Mouse (Mus musculus) kidney, adult 2 months (tissue): ENCODE results near the gene BC107364. TPM values are rescaled to one million over a fixed set of nuclear protein-coding genes. Genes with fewer than 3 reads are reported as not detected.
"Not testable (repeated sequence)": the region's sequence is repeated elsewhere in the genome, so short reads cannot be mapped to it uniquely, and the experiment has no call there.

Experiments used
- DNase-seq: peaks from one replicate; pipeline ENCODE4 v3.0.0; 2021
- H3K27ac ChIP-seq: fragments of 200-500 bp; 2 replicates; pipeline ENCODE4 v1.5.1; 2012; ENCODE audit warnings: low read depth, low read length, control low read depth, inconsistent platforms; ENCODE audit not compliant: insufficient read depth
- H3K27me3 ChIP-seq: fragments of 200-500 bp; replicated peaks from 2 replicates; pipeline ENCODE4 v1.6.1; 2012; ENCODE audit warnings: mild to moderate bottlenecking, moderate library complexity, low read length, inconsistent platforms; ENCODE audit not compliant: control insufficient read depth, insufficient read depth
- H3K36me3 ChIP-seq: fragments of 200-500 bp; 2 replicates; pipeline ENCODE4 v1.6.1; 2012; ENCODE audit warnings: mild to moderate bottlenecking, moderate library complexity, low read length, inconsistent platforms; ENCODE audit not compliant: control insufficient read depth, insufficient read depth
- H3K4me1 ChIP-seq: fragments of 200-500 bp; 2 replicates; pipeline ENCODE4 v1.6.1; 2011; ENCODE audit warnings: low read length; ENCODE audit not compliant: control insufficient read depth, insufficient read depth
- H3K4me3 ChIP-seq: fragments of 200-500 bp; 2 replicates; pipeline ENCODE4 v1.5.1; 2011; ENCODE audit warnings: mild to moderate bottlenecking, low read depth, low read length, control low read depth; ENCODE audit not compliant: insufficient read depth
- CTCF ChIP-seq: fragments of 200-500 bp; conservative IDR thresholded peaks from 2 replicates; pipeline ENCODE4 v1.5.1; 2011; ENCODE audit warnings: low read depth, mild to moderate bottlenecking, control low read depth, low read length, moderate library complexity, mixed read lengths; ENCODE audit not compliant: insufficient read depth, insufficient read length
- POLR2A ChIP-seq: fragments of 200-500 bp; IDR thresholded peaks from one replicate; pipeline ENCODE4 v1.6.1; 2011; ENCODE audit warnings: low read depth, low read length, control low read depth
- WGBS: fragments of 180-500 bp; shearing (Covaris S2); methylation state at CpG from one replicate; pipeline ENCODE4 v1.1.7; 2018; 5-methylcytosine and 5-hydroxymethylcytosine counted together
- polyA plus RNA-seq: library from polyadenylated mRNA; depleted of rRNA; stranded (reverse); fragments of >200 nt; gene quantifications from 2 replicates; pipeline ENCODE4 v1.2.3, GENCODE M21; 2012

The BC107364 gene
- polyA plus RNA-seq, 1 experiment, result 0.14 TPM

GRCm38 (mm10) chr3:96427761-96428462 lies 24.2 kb downstream of the BC107364 start:
- Histone ChIP-seq H3K27ac (no peak overlapping the region), H3K27me3 (no peaks in the 10 kb centered on the region), H3K4me1 (no peaks in the 10 kb centered on the region), H3K4me3 (no peak overlapping the region), H3K36me3 (no peaks in the 10 kb centered on the region)
- WGBS, result 11% methylated on average over 16 of the region's 16 CpGs
- TF ChIP-seq POLR2A (no peak), CTCF (0 out of 2 replicates have a peak, but pooled peaks have one; percentile 14)
- DNase-seq, result peak; percentile 25

- no peaks in the 10 kb centered on the region for H3K36me3 ChIP-seq
- H3K27me3 ChIP-seq, result no peaks in the 10 kb centered on the region
- 31% methylated on average over 4 of the region's 4 CpGs for WGBS
- no peaks in the 10 kb centered on the region for H3K4me1 ChIP-seq
- TF ChIP-seq CTCF (no peak), POLR2A (no peak)
- H3K4me3 ChIP-seq, result no peak overlapping the region
- H3K27ac ChIP-seq, result no peak overlapping the region
- no peak for DNase-seq
Observed at GRCm38 (mm10) chr3:96427311-96427710, 24.8 kb downstream of the BC107364 start.

GRCm38 (mm10) chr3:96426268-96426667 lies 25.8 kb downstream of the BC107364 start:
- Histone ChIP-seq H3K27ac (no peak overlapping the region), H3K4me3 (no peak overlapping the region), H3K36me3 (no peaks in the 10 kb centered on the region), H3K4me1 (no peaks in the 10 kb centered on the region), H3K27me3 (0 out of 2 replicates have a peak, but pooled peaks cover 2% of the 10 kb centered on the region)
- WGBS, result 82% methylated on average over 4 of the region's 4 CpGs
- DNase-seq, result no peak
- TF ChIP-seq POLR2A (no peak), CTCF (no peak)

GRCm38 (mm10) chr3:96424447-96424846 lies 27.7 kb downstream of the BC107364 start:
- not testable (repeated sequence) for H3K27me3 ChIP-seq, H3K36me3 ChIP-seq

GRCm38 (mm10) chr3:96423889-96424288 lies 28.2 kb downstream of the BC107364 start:
- Histone ChIP-seq H3K36me3 (no peaks in the 10 kb centered on the region), H3K4me3 (no peak overlapping the region), H3K27me3 (0 out of 2 replicates have a peak, but pooled peaks cover 2% of the 10 kb centered on the region), H3K27ac (no peak overlapping the region), H3K4me1 (no peaks in the 10 kb centered on the region)
- DNase-seq, result no peak
- TF ChIP-seq POLR2A, result no peak
- TF ChIP-seq CTCF, result no peak
- 42% methylated on average over 9 of the region's 9 CpGs for WGBS

More at GRCm38 (mm10) chr3:96424447-96424846, 27.7 kb downstream of the BC107364 start:
- not testable (repeated sequence) for H3K4me1 ChIP-seq, DNase-seq, H3K4me3 ChIP-seq, H3K27ac ChIP-seq
- 47% methylated on average over 4 of the region's 4 CpGs for WGBS

- Histone ChIP-seq H3K27ac (no peak overlapping the region), H3K4me3 (no peak overlapping the region), H3K4me1 (no peaks in the 10 kb centered on the region), H3K27me3 (0 out of 2 replicates have a peak, but pooled peaks cover 2% of the 10 kb centered on the region), H3K36me3 (no peaks in the 10 kb centered on the region)
- no peak for DNase-seq
- 37% methylated on average over 3 of the region's 3 CpGs for WGBS
- TF ChIP-seq POLR2A (no peak), CTCF (no peak)
Observed at GRCm38 (mm10) chr3:96420796-96421195, 31.3 kb downstream of the BC107364 start.

- not testable (repeated sequence) for H3K4me3 ChIP-seq, H3K27ac ChIP-seq, H3K36me3 ChIP-seq, H3K4me1 ChIP-seq, H3K27me3 ChIP-seq, DNase-seq
- 78% methylated on average over 5 of the region's 5 CpGs for WGBS
Observed at GRCm38 (mm10) chr3:96418902-96419301, 33.2 kb downstream of the BC107364 start.
